Mouse (Mus musculus): ENCODE data around the gene Pin1rt1. TPM values are rescaled to one million over a fixed set of nuclear protein-coding genes. Genes with fewer than 3 reads are reported as not detected.

Gene Pin1rt1
- polyA plus RNA-seq, 1 experiment: not detected

- H3K4me1 ChIP-seq (ENCODE audit: control insufficient read depth, insufficient read depth, low read length): no peaks in the 10 kb centered on the region
- DNase-seq: no peak
- TF ChIP-seq CTCF (IDR thresholded peaks at IDR 0.05; ENCODE audit: insufficient read depth, low read length) (no peak), POLR2A (IDR thresholded peaks at IDR 0.05; ENCODE audit: borderline replicate concordance, extremely low read depth, low read depth, low read length) (no peak)
- 62% methylated on average over 4 of the region's 4 CpGs for WGBS
- H3K4me3 ChIP-seq (replicated peaks; ENCODE audit: extremely low read depth, low read depth, low read length): no peak overlapping the region
Measured at GRCm38 (mm10) chr2:104717827-104718226, 1.6 kb upstream of the Pin1rt1 start.

GRCm38 (mm10) chr2:104717231-104717735 is 1.1 kb upstream of the Pin1rt1 start:
- no peak for DNase-seq

DNA sequence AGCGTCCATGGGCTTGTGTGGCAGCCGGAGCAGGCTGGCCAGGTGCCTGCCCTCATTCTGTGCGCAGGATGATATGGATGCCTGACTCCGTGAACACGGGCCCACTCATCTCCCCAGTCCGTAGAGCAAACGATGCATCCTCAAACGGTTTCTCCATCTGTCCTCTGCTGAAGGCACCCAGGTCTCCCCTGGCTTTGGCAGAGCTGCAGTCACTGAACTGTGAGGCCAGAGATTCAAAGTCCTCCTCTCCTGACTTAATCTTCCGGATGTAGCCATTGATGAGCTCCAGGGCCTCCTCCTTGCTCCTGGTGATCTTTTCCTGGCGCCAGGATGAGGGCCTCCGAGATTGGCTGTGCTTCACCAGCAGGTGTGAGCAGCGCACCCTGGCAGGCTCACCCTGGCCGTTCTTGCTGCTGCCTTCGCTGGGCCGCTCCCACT is 1.9 kb downstream of the Pin1rt1 start:
- no peak for TF ChIP-seq CTCF (IDR thresholded peaks at IDR 0.05; ENCODE audit: insufficient read depth, low read length)
- TF ChIP-seq POLR2A (IDR thresholded peaks at IDR 0.05; ENCODE audit: borderline replicate concordance, extremely low read depth, low read depth, low read length): no peak
- WGBS: 58% methylated on average over 15 of the region's 15 CpGs
- Histone ChIP-seq H3K4me3 (replicated peaks; ENCODE audit: extremely low read depth, low read depth, low read length) (no peak overlapping the region), H3K4me1 (ENCODE audit: control insufficient read depth, insufficient read depth, low read length) (no peaks in the 10 kb centered on the region)
- no peak for DNase-seq

More at GRCm38 (mm10) chr2:104717231-104717735, 1.1 kb upstream of the Pin1rt1 start:
- Histone ChIP-seq H3K4me1 (ENCODE audit: control insufficient read depth, insufficient read depth, low read length) (no peaks in the 10 kb centered on the region), H3K4me3 (replicated peaks; ENCODE audit: extremely low read depth, low read depth, low read length) (no peak overlapping the region)
- WGBS: 70% methylated on average over 2 of the region's 2 CpGs
- TF ChIP-seq POLR2A (IDR thresholded peaks at IDR 0.05; ENCODE audit: borderline replicate concordance, extremely low read depth, low read depth, low read length) (no peak), CTCF (IDR thresholded peaks at IDR 0.05; ENCODE audit: insufficient read depth, low read length) (no peak)

- WGBS: under 1% methylated on average over 7 of the region's 7 CpGs
- peak overlapping the region; percentile 90 for H3K4me3 ChIP-seq (replicated peaks; ENCODE audit: extremely low read depth, low read depth, low read length)
- H3K4me1 ChIP-seq (ENCODE audit: control insufficient read depth, insufficient read depth, low read length): no peaks in the 10 kb centered on the region
- TF ChIP-seq POLR2A (IDR thresholded peaks at IDR 0.05; ENCODE audit: borderline replicate concordance, extremely low read depth, low read depth, low read length): no peak
- no peak for TF ChIP-seq CTCF (IDR thresholded peaks at IDR 0.05; ENCODE audit: insufficient read depth, low read length)
- DNase-seq: no peak
Measured at GRCm38 (mm10) chr2:104712486-104712809, 3.7 kb downstream of the Pin1rt1 start.

DNA sequence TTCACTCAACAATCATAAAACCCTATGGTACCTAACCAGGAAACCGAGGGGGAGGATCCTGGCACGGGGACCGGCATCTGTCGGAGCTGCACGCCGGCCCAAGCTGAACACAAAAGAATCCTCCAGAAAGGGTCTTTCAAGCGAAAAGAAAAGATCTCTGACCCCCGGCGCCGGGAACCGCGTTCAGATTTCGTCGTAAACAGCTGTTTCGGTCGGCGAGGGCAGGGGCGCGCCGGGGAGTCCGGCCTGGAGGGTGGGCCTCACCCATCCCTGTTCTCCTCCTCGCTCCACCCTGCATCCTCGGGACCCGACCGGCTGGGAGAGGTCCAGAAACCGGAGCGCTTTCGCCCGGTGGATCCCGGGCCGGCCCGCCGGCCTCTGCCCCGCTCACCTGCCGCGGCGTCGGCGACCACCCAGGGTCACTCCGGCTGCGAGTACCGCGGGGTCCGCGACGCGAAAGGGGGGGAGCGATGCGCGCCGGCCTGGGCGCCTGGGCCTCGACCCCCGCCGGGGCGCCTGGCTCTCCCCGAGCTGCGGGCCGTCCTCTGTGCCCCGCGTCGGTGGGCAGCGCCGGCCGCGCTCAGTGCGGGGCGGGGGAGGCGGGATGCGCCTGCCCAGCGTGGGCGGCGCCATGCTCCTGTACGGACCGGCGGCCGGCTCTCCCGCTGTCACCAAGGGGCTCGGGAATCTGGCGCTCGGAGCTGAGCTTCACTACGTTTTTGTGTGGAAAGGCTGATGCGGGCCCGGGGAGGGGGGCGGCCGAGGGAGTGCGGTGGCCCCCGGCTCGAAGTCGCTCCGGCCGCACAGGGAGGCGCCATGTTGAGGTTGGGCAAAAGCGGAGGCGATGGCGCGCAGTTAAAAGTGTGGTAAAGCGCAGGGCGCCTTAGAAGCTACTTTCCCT is 4.3 kb downstream of the Pin1rt1 start, which contains the start of gene Tcp11l1:
Tcp11l1 (minus strand) TSS at position 585 of the 901 bp plus-strand sequence.
- WGBS: under 1% methylated on average over 93 of the region's 99 CpGs
- DNase-seq: peak; percentile 76
- H3K4me3 ChIP-seq (replicated peaks; ENCODE audit: extremely low read depth, low read depth, low read length): peak within 1 kb of the TSS; percentile 90
- TF ChIP-seq POLR2A (IDR thresholded peaks at IDR 0.05; ENCODE audit: borderline replicate concordance, extremely low read depth, low read depth, low read length) (no peak), CTCF (IDR thresholded peaks at IDR 0.05; ENCODE audit: insufficient read depth, low read length) (no peak)
- no peaks in the 10 kb centered on the region for H3K4me1 ChIP-seq (ENCODE audit: control insufficient read depth, insufficient read depth, low read length)

DNA sequence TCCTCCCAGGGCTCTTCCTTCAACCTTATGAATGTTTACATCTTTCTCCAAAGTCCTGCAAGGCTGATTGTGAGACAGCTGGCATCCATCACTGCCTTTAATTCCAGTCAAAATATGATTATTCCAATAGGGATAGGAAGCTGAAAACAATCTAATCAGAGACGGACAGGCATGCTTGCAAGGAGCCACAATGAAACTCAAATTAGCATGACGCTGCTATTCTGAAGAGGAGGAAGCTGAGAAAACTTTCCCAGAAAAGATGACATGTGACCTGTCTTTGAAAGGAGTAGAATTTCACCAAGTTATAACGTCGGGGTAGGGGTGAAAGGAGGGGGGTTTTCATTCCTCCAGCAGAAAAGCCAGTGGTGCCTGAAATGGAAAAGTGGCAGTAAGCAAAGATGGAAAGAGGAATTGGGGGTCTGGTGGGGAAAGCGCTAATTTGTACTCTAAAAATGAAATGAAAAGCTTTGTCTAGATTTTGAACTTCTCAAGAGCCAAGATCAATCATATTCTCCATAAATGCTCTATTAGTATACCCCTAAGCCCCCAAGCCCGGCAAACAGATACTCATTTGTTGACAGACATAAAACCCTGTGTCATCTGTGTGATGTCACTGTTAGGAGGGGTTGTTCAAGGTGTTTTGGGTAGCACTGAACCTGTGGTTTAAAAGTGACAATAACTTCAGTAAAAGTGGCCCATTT is 5.4 kb downstream of the Pin1rt1 start:
- H3K4me3 ChIP-seq (replicated peaks; ENCODE audit: extremely low read depth, low read depth, low read length): peak overlapping the region; percentile 1
- H3K4me1 ChIP-seq (ENCODE audit: control insufficient read depth, insufficient read depth, low read length): no peaks in the 10 kb centered on the region
- no peak for DNase-seq
- TF ChIP-seq CTCF (IDR thresholded peaks at IDR 0.05; ENCODE audit: insufficient read depth, low read length): no peak
- no peak for TF ChIP-seq POLR2A (IDR thresholded peaks at IDR 0.05; ENCODE audit: borderline replicate concordance, extremely low read depth, low read depth, low read length)
- WGBS: 25% methylated on average over 6 of the region's 6 CpGs

DNA sequence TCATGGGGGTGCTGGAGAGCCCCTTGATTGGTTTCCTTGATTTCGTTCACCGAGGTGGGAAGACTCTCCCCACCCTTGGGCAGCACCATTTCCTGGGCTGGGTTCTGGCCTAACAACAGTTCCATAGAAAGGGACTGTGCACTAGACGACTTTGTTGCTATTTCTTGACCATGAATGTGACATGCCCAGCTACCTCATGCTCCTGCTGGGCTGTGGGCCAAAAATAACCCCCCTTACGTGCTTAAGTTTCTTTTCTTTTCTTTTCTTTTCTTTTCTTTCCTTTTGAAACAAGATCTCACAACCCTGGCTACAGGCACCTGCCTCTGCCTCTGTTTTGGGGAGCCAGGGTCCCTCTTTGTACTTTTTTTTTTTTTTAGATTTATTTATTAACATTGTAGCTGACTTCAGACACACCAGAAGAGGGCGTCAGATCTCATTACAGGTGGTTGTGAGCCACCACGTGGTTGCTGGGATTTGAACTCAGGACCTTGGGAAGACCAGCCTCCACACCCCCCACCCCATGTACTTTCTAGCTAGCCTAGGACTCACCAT is 6.3 kb downstream of the Pin1rt1 start:
- Histone ChIP-seq H3K4me1 (ENCODE audit: control insufficient read depth, insufficient read depth, low read length) (no peaks in the 10 kb centered on the region), H3K4me3 (replicated peaks; ENCODE audit: extremely low read depth, low read depth, low read length) (no peak overlapping the region)
- no peak for DNase-seq
- TF ChIP-seq POLR2A (IDR thresholded peaks at IDR 0.05; ENCODE audit: borderline replicate concordance, extremely low read depth, low read depth, low read length) (no peak), CTCF (IDR thresholded peaks at IDR 0.05; ENCODE audit: insufficient read depth, low read length) (no peak)
- 60% methylated on average over 6 of the region's 6 CpGs for WGBS

- no peak overlapping the region for H3K4me3 ChIP-seq (replicated peaks; ENCODE audit: extremely low read depth, low read depth, low read length)
- WGBS: 70% methylated on average over 3 of the region's 3 CpGs
- TF ChIP-seq POLR2A (IDR thresholded peaks at IDR 0.05; ENCODE audit: borderline replicate concordance, extremely low read depth, low read depth, low read length): no peak
- TF ChIP-seq CTCF (IDR thresholded peaks at IDR 0.05; ENCODE audit: insufficient read depth, low read length): no peak
- no peaks in the 10 kb centered on the region for H3K4me1 ChIP-seq (ENCODE audit: control insufficient read depth, insufficient read depth, low read length)
- no peak for DNase-seq
Measured at GRCm38 (mm10) chr2:104704355-104704754, 11.8 kb downstream of the Pin1rt1 start.

- no peak overlapping the region for H3K4me3 ChIP-seq (replicated peaks; ENCODE audit: extremely low read depth, low read depth, low read length)
- TF ChIP-seq CTCF (IDR thresholded peaks at IDR 0.05; ENCODE audit: insufficient read depth, low read length) (no peak), POLR2A (IDR thresholded peaks at IDR 0.05; ENCODE audit: borderline replicate concordance, extremely low read depth, low read depth, low read length) (no peak)
- WGBS: 84% methylated on average over 3 of the region's 3 CpGs
- no peaks in the 10 kb centered on the region for H3K4me1 ChIP-seq (ENCODE audit: control insufficient read depth, insufficient read depth, low read length)
- DNase-seq: no peak
Measured at GRCm38 (mm10) chr2:104703158-104703557, 13.0 kb downstream of the Pin1rt1 start.
